Mouse (Mus musculus): ENCODE results near the gene Rps15a.
A peak's percentile ranks its signal among the peaks of the same experiment; 100 is the strongest.

Rps15a gene

DNA sequence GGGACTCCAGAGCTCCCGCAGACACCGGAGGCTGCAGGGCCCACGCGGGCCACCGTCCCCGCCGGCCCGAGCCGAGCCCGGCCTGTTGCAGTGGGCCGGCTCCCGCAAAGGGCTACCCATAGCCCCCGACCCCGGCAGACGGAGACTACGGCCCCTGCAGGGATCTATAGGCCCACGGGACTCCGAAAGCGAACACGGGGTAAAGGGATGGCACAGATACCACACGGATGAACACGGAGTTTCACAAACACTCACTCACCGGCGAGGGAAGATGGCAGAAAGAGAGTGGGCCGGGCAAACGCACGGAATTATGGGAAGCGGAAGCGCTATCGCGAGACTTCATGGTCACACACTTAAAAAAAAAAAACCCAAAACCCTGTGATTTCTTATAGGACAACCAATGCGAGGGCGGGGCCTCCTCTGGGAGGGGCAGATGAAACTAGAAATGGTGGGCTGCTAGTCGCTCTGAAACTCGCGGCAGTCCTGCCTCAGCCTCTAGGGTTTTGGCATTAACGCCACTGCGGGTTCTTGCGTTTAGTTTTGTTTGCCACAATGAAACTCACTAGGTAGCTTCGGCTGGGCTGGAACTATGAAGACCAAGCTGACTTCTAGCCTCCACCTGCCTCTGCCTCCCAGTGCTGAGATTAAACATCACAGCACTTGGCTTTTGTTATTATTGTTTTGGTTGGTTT lies at the start of gene Rps15a:
Gene Rps15a (minus strand): TSS at position 312 of the 692 bp plus-strand sequence.
- peak; percentile 85 for DNase-seq (ENCODE audit: low spot score)

DNA sequence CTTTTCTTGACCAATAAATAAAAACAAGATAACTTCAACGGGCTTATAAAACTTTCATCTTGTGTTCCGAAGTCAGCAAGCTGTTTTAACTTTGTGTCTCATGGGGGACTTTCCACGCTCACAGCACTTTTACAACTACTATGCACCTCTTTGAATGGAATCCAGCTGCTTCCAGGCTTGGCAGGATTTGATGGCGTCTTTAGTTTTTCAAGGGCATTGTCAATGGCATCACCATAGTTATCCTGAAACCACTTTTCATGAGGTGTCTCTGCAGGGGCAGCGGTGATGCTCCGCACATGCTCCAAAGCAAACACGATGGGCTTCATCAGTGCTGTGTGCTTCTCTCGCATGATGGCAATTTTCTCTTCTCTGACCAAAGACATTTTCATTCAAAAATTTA lies 47.0 kb upstream of the Rps15a start:
- DNase-seq (ENCODE audit: low spot score) = no peak

GRCm38 (mm10) chr7:118160121-118160520 lies 44.1 kb upstream of the Rps15a start:
- no peak for DNase-seq (ENCODE audit: low spot score)

DNA sequence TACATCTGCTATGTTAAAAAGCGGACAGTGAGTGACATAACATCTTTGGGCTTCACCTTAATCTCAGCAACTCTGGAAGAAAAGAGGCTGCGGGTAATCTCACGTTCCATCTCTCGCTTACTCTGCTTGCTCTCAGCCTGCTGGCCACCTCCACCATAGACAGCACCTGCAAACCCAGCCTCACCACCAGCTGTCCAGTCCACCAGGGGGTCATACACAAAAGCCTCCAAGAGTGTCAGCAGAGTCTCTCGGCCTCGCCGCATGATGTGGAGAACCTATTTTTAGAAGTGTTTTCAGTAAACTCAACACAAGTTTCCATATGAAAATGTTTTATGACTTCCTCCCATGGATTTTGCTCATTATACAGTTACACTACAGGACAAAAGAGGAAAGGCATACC lies 40.5 kb upstream of the Rps15a start:
- DNase-seq (ENCODE audit: low spot score) = no peak

DNA sequence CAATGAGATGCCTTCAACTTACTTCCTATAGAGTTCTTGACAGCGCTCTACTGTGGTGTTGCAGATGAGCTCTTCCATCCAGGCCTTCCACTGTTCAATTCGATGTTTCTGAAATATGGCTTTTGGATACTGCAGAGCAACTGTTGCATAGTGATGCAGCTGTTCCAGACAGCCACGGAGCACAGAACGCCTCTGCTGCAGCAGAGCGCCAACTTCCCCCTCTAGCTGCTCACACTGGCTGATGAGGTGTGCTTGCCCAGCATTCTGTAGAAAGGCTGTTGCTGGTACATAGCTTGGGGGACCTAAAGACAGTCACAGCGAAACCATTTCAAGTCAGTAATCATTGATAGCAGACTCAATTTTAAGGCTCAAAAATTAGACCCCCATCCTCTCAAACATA lies 38.2 kb upstream of the Rps15a start:
- no peak for DNase-seq (ENCODE audit: low spot score)

DNA sequence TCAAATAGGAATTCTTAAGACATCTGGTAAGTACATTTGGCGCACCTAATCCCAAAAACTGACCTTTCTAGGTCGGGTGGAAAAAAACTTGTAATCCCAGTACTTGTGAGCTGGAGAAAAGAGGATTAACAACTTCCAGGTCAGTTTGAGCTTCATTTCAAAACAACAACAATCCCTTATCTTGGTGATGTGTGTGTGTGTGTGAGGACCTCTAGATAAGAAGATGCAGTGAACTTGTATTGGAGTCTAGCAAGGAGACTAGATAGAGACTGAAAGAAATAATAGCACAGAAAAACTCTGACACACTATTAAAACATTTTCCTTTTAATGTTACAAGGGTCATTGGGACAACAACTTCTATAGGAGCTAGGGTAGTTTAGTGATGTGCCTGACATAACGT lies 27.6 kb upstream of the Rps15a start:
- no peak for DNase-seq (ENCODE audit: low spot score)

- no peak for DNase-seq (ENCODE audit: low spot score)
Measured at GRCm38 (mm10) chr7:118143123-118143522, 27.1 kb upstream of the Rps15a start.

GRCm38 (mm10) chr7:118141271-118141670 lies 25.3 kb upstream of the Rps15a start:
- DNase-seq (ENCODE audit: low spot score) = no peak

- DNase-seq (ENCODE audit: low spot score) = no peak
Measured at GRCm38 (mm10) chr7:118135128-118135527, 19.1 kb upstream of the Rps15a start.

- peak; percentile 92 for DNase-seq (ENCODE audit: low spot score)
Measured at GRCm38 (mm10) chr7:118129430-118130041, 13.5 kb upstream of the Rps15a start, which contains the start of gene Arl6ip1. Gene Arl6ip1 (minus strand): TSS chr7:118129662.

DNA sequence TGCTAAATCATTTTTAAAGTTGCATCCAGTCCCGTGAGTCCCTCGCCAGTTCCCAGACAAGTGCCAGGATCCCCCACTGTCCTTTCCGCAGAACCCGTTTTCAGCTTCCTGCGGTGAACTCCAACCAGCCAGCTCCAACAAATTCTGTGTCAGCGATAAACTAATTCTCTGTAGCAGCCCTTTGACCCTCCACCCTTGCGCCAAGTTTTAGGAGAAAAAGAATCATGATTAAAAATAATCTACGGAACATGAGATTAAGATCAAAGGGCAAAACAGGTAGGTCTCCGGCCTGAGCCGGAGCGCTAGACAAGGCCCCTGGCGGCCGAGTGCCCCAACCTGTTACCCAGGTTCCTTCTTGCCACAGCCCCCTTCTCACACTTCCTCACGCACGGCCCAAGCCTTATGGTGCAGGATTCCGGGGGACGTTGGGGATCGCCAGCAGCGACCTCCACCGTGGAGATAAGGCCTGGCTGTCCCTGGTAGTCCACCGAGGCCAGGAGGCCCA lies 13.0 kb upstream of the Rps15a start:
- no peak for DNase-seq (ENCODE audit: low spot score)

DNA sequence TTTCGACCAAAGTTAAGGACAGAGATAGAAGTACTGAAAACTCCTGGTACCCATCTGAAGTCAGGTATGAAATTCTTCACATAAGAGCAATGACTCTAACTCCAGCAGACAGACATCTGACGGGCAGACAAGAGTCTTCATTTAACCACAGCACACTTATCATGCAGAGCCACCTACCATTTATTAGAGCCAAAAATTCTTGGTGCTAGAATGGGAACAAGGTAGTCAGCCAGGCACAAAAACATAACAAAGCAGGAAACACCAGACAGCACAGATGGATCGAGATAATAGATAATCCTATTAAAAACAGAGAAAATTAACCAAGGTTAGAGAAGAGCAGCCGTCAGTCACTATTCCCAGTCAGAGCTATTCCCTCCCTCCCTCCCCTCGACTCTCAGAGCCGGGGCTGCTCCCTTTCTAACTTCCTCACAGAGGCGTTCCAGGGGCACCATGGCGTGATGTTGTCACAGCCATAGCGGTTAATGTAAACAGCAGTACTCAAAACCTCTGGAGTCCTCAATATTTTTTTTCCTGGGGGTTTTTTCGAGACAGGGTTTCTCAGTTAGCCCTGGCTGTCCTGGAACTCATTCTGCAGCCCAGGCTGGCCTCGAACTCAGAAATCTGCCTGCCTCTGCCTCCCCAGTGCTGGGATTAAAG lies 10.4 kb upstream of the Rps15a start:
- no peak for DNase-seq (ENCODE audit: low spot score)

DNA sequence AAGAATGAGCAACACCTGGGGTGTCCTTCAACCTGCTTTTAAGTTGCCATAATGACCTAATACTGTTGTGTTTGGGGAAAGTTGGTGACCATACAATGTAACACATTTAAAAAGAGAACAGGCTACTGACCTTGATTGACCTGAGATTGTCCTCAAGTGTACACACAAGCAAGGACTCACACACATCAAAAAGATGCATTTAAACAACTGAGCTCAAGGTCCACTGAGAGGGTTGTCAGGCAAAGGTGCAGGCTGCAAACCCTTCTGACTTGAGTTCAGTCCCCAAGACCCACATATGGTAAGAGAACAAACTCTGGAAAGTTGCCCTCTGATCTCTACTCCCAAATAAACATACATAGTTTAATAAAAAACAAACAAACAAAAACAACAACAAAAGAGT lies 9.7 kb upstream of the Rps15a start:
- DNase-seq (ENCODE audit: low spot score) = no peak

GRCm38 (mm10) chr7:118123512-118124411 lies 7.8 kb upstream of the Rps15a start:
- DNase-seq (ENCODE audit: low spot score) = no peak

- no peak for DNase-seq (ENCODE audit: low spot score)
Measured at GRCm38 (mm10) chr7:118122235-118122634, 6.2 kb upstream of the Rps15a start.

DNA sequence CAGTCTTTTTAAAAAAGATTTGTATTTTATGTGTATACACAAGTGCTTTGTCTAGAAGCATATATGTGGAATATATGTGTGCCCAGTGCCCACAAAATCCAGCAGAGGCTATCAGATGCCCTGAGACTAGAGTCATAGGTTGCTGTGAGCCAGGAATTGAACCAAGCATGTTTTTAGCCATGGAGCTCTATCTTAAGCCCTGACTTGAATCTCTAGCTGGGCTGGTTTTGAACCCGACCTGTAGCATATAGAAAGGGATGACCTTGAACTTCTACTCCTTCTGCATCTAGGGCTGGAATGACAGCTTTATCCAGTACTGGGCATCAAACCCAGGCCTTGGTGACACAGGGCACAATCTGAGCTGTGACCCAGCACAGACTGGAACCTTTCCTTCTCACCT lies 4.7 kb upstream of the Rps15a start:
- no peak for DNase-seq (ENCODE audit: low spot score)

DNA sequence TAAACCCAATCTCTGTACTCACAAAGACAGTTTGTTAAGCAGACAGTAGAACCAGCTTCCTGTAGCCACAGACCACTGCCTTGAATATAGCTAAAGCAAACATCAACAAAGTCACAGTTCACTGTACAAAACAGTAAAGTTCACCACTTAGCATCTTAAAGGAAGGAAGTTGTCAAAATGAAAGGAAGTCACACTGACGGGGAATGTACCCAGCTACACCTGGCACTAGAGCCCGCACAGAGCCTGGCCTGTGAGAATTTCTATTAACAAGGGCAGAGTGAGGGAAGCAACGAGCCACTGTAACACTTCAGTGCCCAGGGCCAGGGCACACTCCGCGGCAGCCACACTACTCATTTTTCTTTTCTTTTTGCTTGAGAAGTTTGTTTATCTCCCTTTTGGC lies 4.0 kb upstream of the Rps15a start:
- DNase-seq (ENCODE audit: low spot score) = no peak

DNA sequence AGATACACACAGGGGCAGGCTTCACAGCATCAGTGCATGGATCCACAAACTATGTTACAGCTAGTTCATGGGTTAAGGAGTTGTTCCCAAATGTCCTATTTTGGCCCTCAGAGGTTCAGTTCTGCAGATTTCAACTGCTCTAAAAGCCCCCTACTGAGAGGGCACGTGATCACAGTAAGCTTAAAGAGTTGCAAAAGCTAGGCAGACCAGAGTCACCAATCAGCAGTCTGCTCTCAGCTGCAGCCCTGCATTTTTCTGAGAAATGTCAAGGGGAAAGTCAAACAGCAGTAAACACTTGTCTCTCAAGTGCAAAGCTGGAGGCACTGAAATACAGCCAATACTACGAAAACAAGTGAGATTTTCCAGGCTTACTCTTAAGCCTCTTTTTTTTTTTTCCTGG lies 3.2 kb upstream of the Rps15a start:
- DNase-seq (ENCODE audit: low spot score) = no peak

- DNase-seq (ENCODE audit: low spot score) = no peak
Measured at GRCm38 (mm10) chr7:118118426-118118825, 2.4 kb upstream of the Rps15a start.

GRCm38 (mm10) chr7:118117539-118118210 lies 1.7 kb upstream of the Rps15a start:
- no peak for DNase-seq (ENCODE audit: low spot score)

GRCm38 (mm10) chr7:118116787-118117538 lies 975 bp upstream of the Rps15a start:
- DNase-seq (ENCODE audit: low spot score) = no peak

All from ovary, postnatal 14 days (tissue).